Mouse (Mus musculus) embryonic stem cell, embryonic (primary cell): ENCODE data around the gene Cacnb3.

Experiments
- CTCF ChIA-PET, 4 experiments: fragments of 300-600 bp in 2 of 4; fragments of 350-600 bp in 2 of 4; sonication (Branson Sonifier 250); formaldehyde crosslinking; loops; one replicate each; lab custom pipeline; 2022; ENCODE audit warnings: inconsistent platforms in 2 of 4; lab: Charles Lee
- POLR2A ChIA-PET, 4 experiments: fragments of 300-600 bp in 2 of 4; fragments of 350-600 bp in 2 of 4; sonication (Branson Sonifier 250); formaldehyde crosslinking; loops; one replicate each; lab custom pipeline; 2022; ENCODE audit warnings: antibody characterized with exemption in 4 of 4, inconsistent platforms in 1 of 4; lab: Charles Lee

Cacnb3 gene

GRCm38 (mm10) chr15:98691486-98692147, 61.0 kb downstream of the Cacnb3 start:
- ChIA-PET POLR2A (interaction anchor here in 3 of 4 experiments (0.7 to 1.9 kb wide), 11 partner anchors 8 to 170 kb away, joined by 3 to 11 read pairs (median 3); partner anchors contain the start of genes Rnd1 (in 3 of the 3) and Fkbp11 (in 1 of the 3)), CTCF (interaction anchor here in 3 of 4 experiments (0.6 to 2.5 kb wide), 11 partner anchors 8 to 207 kb away, joined by 3 to 10 read pairs (median 4); partner anchors contain the start of genes Ccdc65 (in 2 of the 3) and Dhh (in 1 of the 3))

- ChIA-PET POLR2A (interaction anchor here in 2 of 4 experiments (0.6 to 1.7 kb wide), 3 partner anchors 15 to 19 kb away, joined by 3 to 5 read pairs (median 5); partner anchors contain the start of gene Rnd1 (in 1 of the 2)), CTCF (interaction anchor here in 2 of 4 experiments (1.0 to 2.5 kb wide), 3 partner anchors 16 to 60 kb away, joined by 3 to 9 read pairs (median 6); partner anchors contain the start of gene Ccdc65 (in 1 of the 2))
Observed at GRCm38 (mm10) chr15:98692171-98692715, 61.6 kb downstream of the Cacnb3 start.
